Mouse (Mus musculus): ENCODE measurements around the gene Idh3a. TPM values are rescaled to one million over a fixed set of nuclear protein-coding genes. Genes with fewer than 3 reads are reported as not detected.

Gene Idh3a
- polyA plus RNA-seq, 1 experiment from 2014 or later, result 376 TPM

GRCm38 (mm10) chr9:54652778-54653177 lies 66.6 kb downstream of the Idh3a start:
- no peak overlapping the region for H3K4me2 ChIP-seq
- H3K4me3 ChIP-seq, result no peak overlapping the region
- H3K9me3 ChIP-seq, result no peaks in the 10 kb centered on the region
- H3K9ac ChIP-seq, result no peak overlapping the region
- WGBS, result 71% methylated on average over 2 of the region's 2 CpGs
- ATAC-seq (ENCODE audit: extremely low read depth, insufficient number of reproducible peaks, low FRiP score, low TSS enrichment), result no peak
- H3K27me3 ChIP-seq (replicated peaks), result no peaks in the 10 kb centered on the region
- no peaks in the 10 kb centered on the region for H3K4me1 ChIP-seq
- no peaks in the 10 kb centered on the region for H3K36me3 ChIP-seq
- H3K27ac ChIP-seq (replicated peaks), result no peak overlapping the region

Other genes with a start within 250 kb of the Idh3a start
- gene Dmxl2, start 84.7 kb upstream of the Idh3a start, polyA plus RNA-seq (2015; fragmentation: Nextera tagmentation; extraction: Ambion mirVana), result 5.1 and 5.6 TPM in 2 replicates
- gene Sh2d7, start 47.4 kb upstream of the Idh3a start, polyA plus RNA-seq (2015; fragmentation: Nextera tagmentation; extraction: Ambion mirVana), result not detected in 2 replicates
- gene Cib2, start 26.1 kb upstream of the Idh3a start, polyA plus RNA-seq (2015; fragmentation: Nextera tagmentation; extraction: Ambion mirVana), result 5.3 and 5.5 TPM in 2 replicates
- 0.09 and 0.14 TPM in 2 replicates for gene Acsbg1, start 75.5 kb downstream of the Idh3a start, polyA plus RNA-seq (2015; fragmentation: Nextera tagmentation; extraction: Ambion mirVana)
- 23.2 and 27.2 TPM in 2 replicates for gene Dnaja4, start 112.5 kb downstream of the Idh3a start, polyA plus RNA-seq (2015; fragmentation: Nextera tagmentation; extraction: Ambion mirVana)
- gene Wdr61, start 148.2 kb downstream of the Idh3a start, polyA plus RNA-seq (2015; fragmentation: Nextera tagmentation; extraction: Ambion mirVana), result 91.9 and 102 TPM in 2 replicates
- gene Crabp1, start 178.4 kb downstream of the Idh3a start, polyA plus RNA-seq (2015; fragmentation: Nextera tagmentation; extraction: Ambion mirVana), result 17.6 and 19.7 TPM in 2 replicates

All from heart, embryonic 13.5 days (tissue).